Mouse (Mus musculus) left cerebral cortex, adult 18-20 months (tissue): ENCODE measurements around the gene Gm609. TPM values are rescaled to one million over a fixed set of nuclear protein-coding genes. Genes with fewer than 3 reads are reported as not detected.

Experiments
- DNase-seq, 2 experiments: peaks; one replicate each; pipeline ENCODE4 v3.0.0; 2021 to 2022; ENCODE audit warnings: low spot score in 2 of 2, mixed read lengths in 1 of 2
- total RNA-seq, 2 experiments: library from RNA; stranded (reverse); gene quantifications; 2 replicates each; pipeline ENCODE4 v1.2.3; 2021

Gene Gm609
- total RNA-seq, 2 experiments from 2014 or later: 0.14 to 0.23 TPM

- no peak for DNase-seq
Observed at GRCm38 (mm10) chr16:45397440-45397839, 95.3 kb downstream of the Gm609 start.

DNA sequence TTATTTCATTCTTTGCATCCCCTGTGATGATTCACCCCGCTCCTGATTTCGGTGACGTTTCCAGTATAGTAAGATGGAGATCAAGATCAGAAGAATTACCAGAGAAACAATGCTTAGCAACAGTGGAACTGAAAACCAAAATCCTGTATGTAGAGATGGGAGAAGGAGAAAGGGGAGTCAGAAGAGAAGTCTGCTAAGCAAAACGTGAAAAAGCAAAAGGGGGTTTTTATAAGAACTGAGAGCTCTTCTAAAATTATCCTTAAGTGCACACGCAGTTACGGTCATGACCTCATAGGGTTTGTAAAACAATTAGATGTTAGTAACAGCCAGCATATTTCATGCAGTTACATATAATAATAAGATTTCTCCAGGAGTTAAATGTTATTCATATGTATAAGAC lies 100.5 kb downstream of the Gm609 start:
- DNase-seq: no peak

- DNase-seq: no peak
Observed at GRCm38 (mm10) chr16:45391680-45392079, 101.1 kb downstream of the Gm609 start.

DNA sequence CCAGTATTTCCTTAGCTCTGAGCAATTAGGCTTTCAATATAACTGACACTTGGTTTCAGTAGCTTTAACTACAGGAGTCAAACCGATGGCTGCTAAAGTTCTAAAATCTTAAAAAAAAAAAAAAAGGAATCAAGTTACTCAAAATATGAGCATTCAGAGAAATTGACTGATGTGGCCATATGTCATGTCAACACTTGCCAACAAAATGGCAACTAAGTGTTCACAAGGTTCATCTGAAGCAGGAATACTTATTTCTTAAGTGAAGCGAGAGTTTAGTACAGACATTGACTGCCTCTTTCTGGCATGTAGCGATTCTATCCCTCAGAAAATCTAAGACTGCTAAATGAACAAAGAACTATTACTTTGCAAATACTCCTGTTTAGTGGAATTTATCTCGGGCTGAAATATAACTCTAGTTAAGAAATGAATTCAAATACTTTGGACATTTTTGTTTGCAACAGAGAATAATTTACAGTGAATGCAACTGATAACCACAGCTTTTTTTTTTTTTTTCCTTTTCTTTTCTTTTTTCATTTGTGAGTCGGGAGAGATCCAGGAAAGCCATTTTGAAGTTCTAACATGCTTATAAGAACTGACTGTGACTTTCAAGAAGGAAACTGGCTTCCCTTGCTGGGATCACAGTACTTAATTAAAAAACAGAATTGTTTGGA lies 102.3 kb downstream of the Gm609 start:
- DNase-seq: no peak

GRCm38 (mm10) chr16:45389833-45390232 lies 102.9 kb downstream of the Gm609 start:
- no peak for DNase-seq

- DNase-seq: no peak
Observed at GRCm38 (mm10) chr16:45389041-45389440, 103.7 kb downstream of the Gm609 start.

- DNase-seq: no peak
Observed at GRCm38 (mm10) chr16:45381811-45382210, 111.0 kb downstream of the Gm609 start.

DNA sequence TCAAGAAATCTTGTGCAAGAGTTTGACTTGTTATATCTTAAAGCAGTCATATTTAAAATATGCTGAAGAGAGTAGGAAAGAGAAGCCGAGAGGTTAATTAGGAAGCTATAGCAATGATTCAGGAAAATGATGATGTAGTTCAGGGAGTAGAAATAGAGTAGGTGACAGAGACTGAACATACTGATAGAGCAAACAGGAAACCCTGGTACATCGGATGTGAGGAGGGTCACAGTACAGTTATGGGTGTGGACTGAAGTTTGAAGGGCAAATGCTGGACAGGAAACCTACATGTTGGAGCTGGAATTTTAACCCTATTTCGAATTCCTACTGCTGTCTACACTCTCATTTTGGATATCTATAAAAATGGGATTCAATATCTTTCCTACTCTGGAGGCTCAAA lies 113.8 kb downstream of the Gm609 start:
- no peak for DNase-seq

DNA sequence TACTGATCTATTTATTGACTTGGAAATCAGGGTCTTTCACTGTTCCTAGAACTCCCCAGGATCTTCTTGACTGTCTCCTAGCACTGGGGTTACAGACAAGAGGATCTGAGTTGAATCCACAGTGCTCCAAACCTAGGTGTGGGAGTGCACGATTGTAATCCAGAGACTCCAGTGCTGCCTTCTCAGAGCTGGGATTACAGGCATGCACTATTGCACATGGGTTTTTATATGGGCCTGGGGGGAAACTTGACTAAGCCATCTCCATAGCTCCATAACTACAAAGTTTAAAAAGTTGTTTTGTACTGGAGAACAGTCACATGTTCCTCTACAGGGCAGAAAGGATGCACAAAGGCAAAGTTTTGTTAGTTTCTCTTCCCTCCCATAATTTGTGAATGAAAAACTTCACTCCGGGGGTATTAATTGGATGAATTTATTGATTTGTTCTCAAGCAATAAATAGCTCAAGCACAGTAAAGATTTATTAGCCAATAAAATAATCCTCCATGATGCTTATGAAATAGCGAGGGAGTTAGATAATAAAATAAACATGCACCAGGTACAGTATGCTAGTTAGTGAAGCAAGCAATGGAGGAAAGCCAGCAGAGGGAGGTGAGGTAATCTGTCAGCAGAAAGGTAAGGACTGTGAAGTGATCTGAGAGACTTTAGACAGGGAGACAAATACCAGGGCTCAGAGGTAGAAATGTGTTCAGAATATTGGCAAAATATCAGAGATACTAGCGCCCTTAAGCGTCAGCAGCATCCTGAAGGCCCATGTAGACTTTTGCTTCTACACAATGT lies 114.4 kb downstream of the Gm609 start:
- DNase-seq: no peak

DNA sequence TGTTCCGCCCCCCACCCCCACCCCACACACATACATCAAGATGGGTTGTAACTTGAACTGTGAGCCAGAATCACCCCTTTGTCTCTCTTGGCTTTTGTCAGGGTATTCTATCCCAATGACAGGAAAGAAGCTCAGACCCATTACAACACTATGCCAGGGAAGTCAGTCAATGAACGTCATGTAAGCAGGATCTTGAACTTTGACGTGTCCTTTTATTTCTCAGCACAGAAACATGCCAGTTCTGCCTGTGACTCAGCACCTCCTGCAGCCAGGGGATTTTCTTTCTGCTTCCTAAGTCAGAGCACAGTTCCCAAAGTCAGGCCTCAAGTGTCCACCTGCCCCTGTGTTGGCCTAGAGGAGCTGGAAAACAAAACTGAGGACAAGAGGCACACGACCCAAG lies 115.4 kb downstream of the Gm609 start:
- DNase-seq: no peak

GRCm38 (mm10) chr16:45376812-45377211 lies 116.0 kb downstream of the Gm609 start:
- no peak for DNase-seq

DNA sequence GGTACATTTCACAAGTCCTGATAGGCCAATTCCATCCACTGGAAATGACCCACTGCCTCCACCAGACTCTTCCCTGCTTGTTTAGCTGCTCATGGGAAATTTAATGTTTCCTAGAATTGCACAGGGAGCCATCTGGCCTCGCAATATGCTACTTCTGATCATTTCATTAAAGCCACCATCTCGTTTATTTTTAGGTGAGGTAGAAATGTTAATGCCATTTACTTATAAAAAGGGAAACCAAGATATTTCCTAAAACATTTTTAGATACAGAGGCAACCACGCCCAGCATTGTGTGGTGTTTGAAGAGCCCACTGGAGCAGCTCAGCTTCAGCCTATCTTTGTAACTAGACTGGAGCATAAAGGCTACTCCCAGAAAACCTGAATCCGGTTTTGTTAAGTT lies 116.5 kb downstream of the Gm609 start:
- no peak for DNase-seq

DNA sequence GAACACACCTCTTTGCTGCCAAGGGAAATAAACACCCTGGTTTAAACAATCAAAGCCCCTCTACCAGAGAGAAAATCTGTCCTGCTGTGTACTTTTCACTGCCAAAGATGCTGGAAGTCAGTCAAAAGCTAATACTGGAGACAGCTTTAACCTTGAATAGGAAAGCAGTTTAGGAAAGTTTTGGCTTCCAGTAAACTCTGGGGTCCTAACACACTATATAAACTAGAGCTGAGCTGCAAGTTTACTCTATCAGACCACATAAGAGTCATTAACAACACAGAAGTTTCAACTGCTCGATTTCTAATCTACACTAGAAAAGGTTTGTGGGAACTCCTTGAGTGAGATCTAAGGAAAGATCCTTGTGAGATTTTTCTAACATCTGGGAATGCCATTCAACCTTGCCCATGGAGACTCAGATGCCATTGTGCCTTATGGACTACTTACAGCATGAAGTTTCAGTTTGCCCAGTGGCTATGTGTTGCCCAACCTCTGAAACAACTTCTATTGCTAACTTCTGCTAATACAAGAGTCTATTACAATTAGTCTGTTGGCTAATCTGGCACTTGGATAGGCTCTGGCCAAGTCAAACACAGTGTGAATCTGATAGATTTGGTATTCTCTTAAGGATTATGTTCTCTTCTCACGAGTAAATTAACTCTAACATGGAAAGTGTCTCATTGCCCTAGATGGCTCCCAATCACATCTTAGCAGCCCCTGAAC lies 117.1 kb downstream of the Gm609 start:
- DNase-seq: no peak

GRCm38 (mm10) chr16:45374074-45374473 lies 118.7 kb downstream of the Gm609 start:
- no peak for DNase-seq

DNA sequence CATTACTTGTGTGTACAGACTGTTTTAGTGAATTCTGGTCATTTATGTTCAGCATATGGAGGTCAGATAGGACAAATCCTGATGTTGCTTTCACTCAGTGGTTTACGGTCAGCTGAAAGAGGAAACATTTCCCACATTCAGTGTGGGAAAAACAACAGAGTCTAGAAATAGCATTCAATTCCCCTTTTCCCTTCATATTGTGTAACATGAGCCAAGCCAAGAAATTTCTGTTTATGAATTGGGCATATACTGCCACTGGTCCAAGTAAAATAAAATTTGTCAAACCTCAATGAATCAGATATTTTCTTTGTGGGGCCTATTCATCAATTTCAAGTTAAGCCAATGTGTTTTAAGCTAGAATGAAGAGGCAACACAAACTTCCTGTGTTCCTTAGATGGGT lies 121.7 kb downstream of the Gm609 start:
- no peak for DNase-seq

DNA sequence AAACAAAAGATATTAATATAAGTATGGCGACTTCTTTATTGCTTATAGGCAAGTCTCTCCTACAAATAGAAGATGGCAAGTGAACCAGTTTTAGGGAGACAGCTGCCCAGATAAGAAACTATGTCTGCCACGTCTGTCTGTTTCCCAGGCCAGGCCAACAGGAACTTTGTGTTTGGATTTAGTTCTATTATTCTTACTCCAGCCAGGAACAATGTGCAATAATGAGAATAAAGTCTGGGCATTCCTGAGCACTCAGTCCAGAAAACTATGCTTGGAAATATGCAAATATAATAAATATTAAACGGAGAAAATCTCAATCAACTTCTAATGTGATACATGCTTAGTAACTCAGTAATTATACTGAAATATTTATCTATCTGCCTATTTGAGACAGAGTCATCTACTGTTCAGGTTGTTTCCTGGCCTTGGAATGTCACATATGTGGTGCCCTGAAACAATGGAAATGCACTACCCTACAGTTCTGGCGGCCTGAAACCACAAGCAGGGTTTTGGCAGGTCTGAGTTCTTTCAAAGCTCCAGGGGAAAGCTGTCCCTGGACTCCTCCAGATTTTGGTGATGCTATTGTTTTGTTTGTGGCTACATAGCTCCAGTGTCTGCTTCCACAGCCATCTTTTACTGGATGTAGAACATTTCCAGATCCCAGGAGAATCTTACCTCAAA lies 123.3 kb downstream of the Gm609 start:
- no peak for DNase-seq

DNA sequence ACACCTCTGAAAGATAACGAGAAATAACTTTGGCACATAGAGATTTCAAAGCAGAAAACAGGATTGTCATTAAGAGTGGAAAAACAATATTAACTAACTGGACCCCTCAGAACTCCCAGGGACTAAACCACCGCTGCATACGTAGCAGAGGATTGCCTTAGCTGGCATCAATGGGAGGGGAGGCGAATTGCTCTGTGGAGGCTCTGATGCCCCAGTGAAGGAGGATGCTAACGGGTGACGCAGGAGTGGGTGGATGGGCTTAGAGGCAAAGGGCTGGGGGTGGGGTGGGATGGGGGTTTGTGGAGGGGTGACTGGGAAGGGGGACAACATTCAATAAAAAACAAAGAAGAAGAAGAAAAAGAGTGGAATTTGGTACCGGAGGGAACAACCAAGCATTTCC lies 126.7 kb downstream of the Gm609 start:
- DNase-seq: no peak

DNA sequence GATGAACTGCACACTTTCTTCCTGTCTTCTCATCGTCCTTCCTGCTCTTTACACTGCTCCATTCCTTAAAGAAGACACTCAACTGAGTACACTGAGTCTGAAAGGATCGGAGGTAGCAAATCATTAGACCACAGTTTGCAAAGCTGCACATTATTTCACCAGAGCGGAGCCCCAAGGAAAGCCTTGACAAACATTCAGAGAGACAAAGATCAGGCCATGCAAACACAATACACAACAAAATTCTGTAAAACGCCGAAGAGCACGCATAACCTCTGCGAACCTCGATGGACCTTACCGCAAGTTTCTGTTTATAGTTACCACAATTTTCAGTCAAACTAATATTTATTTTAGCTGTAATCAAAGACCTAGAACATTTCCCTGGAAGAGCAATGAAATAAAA lies 127.4 kb downstream of the Gm609 start:
- DNase-seq: no peak

DNA sequence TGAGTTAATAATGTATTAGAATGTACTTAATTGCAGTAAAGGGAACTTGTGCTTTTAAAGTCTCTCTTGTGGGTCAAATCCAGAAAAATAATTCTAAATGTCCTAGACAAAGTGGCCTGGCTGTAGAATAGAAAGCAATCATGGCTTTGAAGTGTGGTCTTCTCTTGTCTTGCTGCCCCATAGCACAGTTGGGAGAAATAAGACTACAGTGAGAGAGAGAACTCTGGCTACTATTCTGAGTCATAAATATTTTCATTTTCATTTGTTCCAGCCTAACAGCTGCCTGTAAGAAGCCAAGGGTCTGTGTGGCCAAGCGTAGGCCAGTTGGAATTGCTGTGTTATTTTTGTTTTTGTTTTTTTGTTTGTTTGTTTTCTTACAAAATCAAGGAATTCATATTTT lies 128.1 kb downstream of the Gm609 start:
- no peak for DNase-seq

GRCm38 (mm10) chr16:45363480-45364045 lies 129.2 kb downstream of the Gm609 start:
- no peak for DNase-seq
